In genomic region chr10:69466201-69466585, GRCm38 (mm10) we compare ENCODE assay signal across 12 mouse cellular contexts.
DNase-seq lines count a peak whose midpoint lies in the region; ATAC-seq and TF ChIP-seq lines count a peak whose summit lies in the region.
"Had no signal": no experiment of that assay in that cellular context is flagged by ENCODE, and none has a peak within 500 bp of the region (broad histone marks: within the 10 kb centered on the region; RNA-seq: fewer than 3 reads in every experiment).

No protein-coding gene starts in this region.

- no peak for DNase-seq in midbrain, embryonic 10.5 days (ENCODE audit: low spot score)
- DNase-seq in lung, postnatal 25 days (ENCODE audit: low spot score) = no peak
- no peak for DNase-seq in spleen, adult 12 weeks (ENCODE audit: low spot score)
- no peak for DNase-seq in gastrocnemius, adult 8-10 months (ENCODE audit: low spot score in 2 of 2)
- DNase-seq: adrenal gland, adult 2 months; kidney, postnatal 10 days; lung, adult 18-20 months had no signal

- 0 out of 2 replicates have a peak overlapping the region, but pooled peaks have one; percentile 31 for H3K4me2 ChIP-seq in forebrain, embryonic 15.5 days (replicated peaks)
- H3K4me2 ChIP-seq in neural tube, embryonic 15.5 days = peak overlapping the region; percentile 47
- H3K4me2 ChIP-seq: heart, embryonic 15.5 days had no signal

- peak; percentile 51; the same call in 1 of the 2 replicates for ATAC-seq in forebrain, embryonic 15.5 days (replicated peaks)
- peak; percentile 11; the same call in 1 of the 2 replicates for ATAC-seq in neural tube, embryonic 15.5 days (ENCODE audit: low FRiP score)
- ATAC-seq: Patski had no signal

- H3K9me3 ChIP-seq in forebrain, embryonic 15.5 days = no peaks in the 10 kb centered on the region
- H3K9me3 ChIP-seq in midbrain, embryonic 10.5 days (replicated peaks) = no peaks in the 10 kb centered on the region
- no peaks in the 10 kb centered on the region for H3K9me3 ChIP-seq in neural tube, embryonic 15.5 days (replicated peaks)
- H3K9me3 ChIP-seq: heart, embryonic 15.5 days had no signal

- H3K9ac ChIP-seq in forebrain, embryonic 15.5 days (replicated peaks) = no peak overlapping the region
- no peak overlapping the region for H3K9ac ChIP-seq in neural tube, embryonic 15.5 days (replicated peaks)
- H3K9ac ChIP-seq: heart, embryonic 15.5 days had no signal

- TF ChIP-seq CTCF in cortical plate, adult 2 months (IDR thresholded peaks at IDR 0.05; ENCODE audit: extremely low read depth, insufficient read depth, low read length) = no peak

- peaks cover 9% of the 10 kb centered on the region for H3K4me1 ChIP-seq in cortical plate, adult 2 months (ENCODE audit: control insufficient read depth, insufficient read depth, low read length)
- peaks cover 48% of the 10 kb centered on the region for H3K4me1 ChIP-seq in forebrain, embryonic 15.5 days
- H3K4me1 ChIP-seq in midbrain, embryonic 10.5 days = peaks cover 47% of the 10 kb centered on the region
- peaks cover 45% of the 10 kb centered on the region for H3K4me1 ChIP-seq in neural tube, embryonic 15.5 days
- H3K4me1 ChIP-seq: heart, embryonic 15.5 days had no signal

- 0 out of 2 replicates have a peak overlapping the region, but pooled peaks have one; percentile 71 for H3K27ac ChIP-seq in cortical plate, adult 2 months (ENCODE audit: insufficient read depth, low read length)
- peak overlapping the region; percentile 89 for H3K27ac ChIP-seq in forebrain, embryonic 15.5 days (replicated peaks)
- peak overlapping the region; percentile 73 for H3K27ac ChIP-seq in midbrain, embryonic 10.5 days (replicated peaks)
- H3K27ac ChIP-seq in neural tube, embryonic 15.5 days (replicated peaks) = peak overlapping the region; percentile 90
- H3K27ac ChIP-seq: heart, embryonic 15.5 days had no signal

- no peaks in the 10 kb centered on the region for H3K27me3 ChIP-seq in forebrain, embryonic 15.5 days
- H3K27me3 ChIP-seq in midbrain, embryonic 10.5 days (ENCODE audit: low read depth, poor library complexity, severe bottlenecking) = no peaks in the 10 kb centered on the region
- no peaks in the 10 kb centered on the region for H3K27me3 ChIP-seq in neural tube, embryonic 15.5 days (replicated peaks)
- H3K27me3 ChIP-seq: heart, embryonic 15.5 days; Patski had no signal

- 23% methylated on average over 2 of the region's 2 CpGs for WGBS in forebrain, embryonic 15.5 days
- WGBS in midbrain, embryonic 10.5 days = 67% methylated on average over 2 of the region's 2 CpGs
- 26% methylated on average over 2 of the region's 2 CpGs for WGBS in neural tube, embryonic 15.5 days

- no peak for TF ChIP-seq POLR2A in cortical plate, adult 2 months (IDR thresholded peaks at IDR 0.05; ENCODE audit: extremely low read depth, insufficient read depth, low read length)

- no peak overlapping the region for H3K4me3 ChIP-seq in cortical plate, adult 2 months (ENCODE audit: insufficient read depth, low read length)
- H3K4me3 ChIP-seq in forebrain, embryonic 15.5 days = no peak overlapping the region
- no peak overlapping the region; the same call in 1 of the 2 replicates for H3K4me3 ChIP-seq in midbrain, embryonic 10.5 days
- H3K4me3 ChIP-seq in neural tube, embryonic 15.5 days (replicated peaks) = no peak overlapping the region
- H3K4me3 ChIP-seq: heart, embryonic 15.5 days had no signal

- no peaks in the 10 kb centered on the region for H3K36me3 ChIP-seq in forebrain, embryonic 15.5 days
- no peaks in the 10 kb centered on the region for H3K36me3 ChIP-seq in midbrain, embryonic 10.5 days
- H3K36me3 ChIP-seq in neural tube, embryonic 15.5 days = no peaks in the 10 kb centered on the region
- H3K36me3 ChIP-seq: heart, embryonic 15.5 days had no signal
